Mouse (Mus musculus): ENCODE results near the gene Ninj1. TPM values are rescaled to one million over a fixed set of nuclear protein-coding genes. Genes with fewer than 3 reads are reported as not detected.

The Ninj1 gene
- polyA plus RNA-seq, 1 experiment: 1,000 TPM

- Histone ChIP-seq H3K27ac (ENCODE audit: insufficient read depth, low read depth, low read length) (peak overlapping the region; percentile 37; the same call in 1 of the 2 replicates), H3K27me3 (replicated peaks; ENCODE audit: control insufficient read depth, insufficient read depth, low read length) (no peaks in the 10 kb centered on the region), H3K4me1 (ENCODE audit: control insufficient read depth, insufficient read depth, low read length) (peaks cover 4% of the 10 kb centered on the region; the same call in 1 of the 2 replicates), H3K4me3 (ENCODE audit: insufficient read depth, low read depth, low read length) (peak overlapping the region; percentile 36; the same call in 1 of the 2 replicates), H3K36me3 (ENCODE audit: control insufficient read depth, insufficient read depth, low read length) (no peaks in the 10 kb centered on the region)
- WGBS: 32% methylated on average over 6 of the region's 6 CpGs
- TF ChIP-seq CTCF (conservative IDR thresholded peaks at IDR 0.05; ENCODE audit: insufficient read depth, insufficient read length, low read depth, low read length): no peak
- DNase-seq: no peak
These were observed 37.4 kb downstream of the Ninj1 start for GRCm38 (mm10) chr13:49224729-49225128.

GRCm38 (mm10) chr13:49225159-49225558 is 37.9 kb downstream of the Ninj1 start:
- H3K4me1 ChIP-seq (ENCODE audit: control insufficient read depth, insufficient read depth, low read length): peaks cover 4% of the 10 kb centered on the region; the same call in 1 of the 2 replicates
- 61% methylated on average over 3 of the region's 3 CpGs for WGBS

GRCm38 (mm10) chr13:49225633-49226032 is 38.3 kb downstream of the Ninj1 start:
- DNase-seq: no peak
- H3K4me3 ChIP-seq (ENCODE audit: insufficient read depth, low read depth, low read length): no peak overlapping the region
- 57% methylated on average over 4 of the region's 4 CpGs for WGBS
- peaks cover 4% of the 10 kb centered on the region; the same call in 1 of the 2 replicates for H3K4me1 ChIP-seq (ENCODE audit: control insufficient read depth, insufficient read depth, low read length)
- H3K27me3 ChIP-seq (replicated peaks; ENCODE audit: control insufficient read depth, insufficient read depth, low read length): no peaks in the 10 kb centered on the region
- H3K36me3 ChIP-seq (ENCODE audit: control insufficient read depth, insufficient read depth, low read length): no peaks in the 10 kb centered on the region
- H3K27ac ChIP-seq (ENCODE audit: insufficient read depth, low read depth, low read length): no peak overlapping the region
- TF ChIP-seq CTCF (conservative IDR thresholded peaks at IDR 0.05; ENCODE audit: insufficient read depth, insufficient read length, low read depth, low read length) (no peak), POLR2A (IDR thresholded peaks at IDR 0.05; ENCODE audit: low read depth, low read length) (no peak)

More at GRCm38 (mm10) chr13:49225159-49225558, 37.9 kb downstream of the Ninj1 start:
- Histone ChIP-seq H3K27ac (ENCODE audit: insufficient read depth, low read depth, low read length) (no peak overlapping the region), H3K36me3 (ENCODE audit: control insufficient read depth, insufficient read depth, low read length) (no peaks in the 10 kb centered on the region), H3K4me3 (ENCODE audit: insufficient read depth, low read depth, low read length) (no peak overlapping the region), H3K27me3 (replicated peaks; ENCODE audit: control insufficient read depth, insufficient read depth, low read length) (no peaks in the 10 kb centered on the region)
- no peak for DNase-seq
- TF ChIP-seq CTCF (conservative IDR thresholded peaks at IDR 0.05; ENCODE audit: insufficient read depth, insufficient read length, low read depth, low read length): no peak
- TF ChIP-seq POLR2A (IDR thresholded peaks at IDR 0.05; ENCODE audit: low read depth, low read length): no peak

GRCm38 (mm10) chr13:49233792-49234572 is 46.7 kb downstream of the Ninj1 start:
- TF ChIP-seq POLR2A (IDR thresholded peaks at IDR 0.05; ENCODE audit: low read depth, low read length) (no peak), CTCF (conservative IDR thresholded peaks at IDR 0.05; ENCODE audit: insufficient read depth, insufficient read length, low read depth, low read length) (no peak)
- H3K4me1 ChIP-seq (ENCODE audit: control insufficient read depth, insufficient read depth, low read length): peaks cover 4% of the 10 kb centered on the region; the same call in 1 of the 2 replicates
- no peak overlapping the region for H3K4me3 ChIP-seq (ENCODE audit: insufficient read depth, low read depth, low read length)
- H3K27ac ChIP-seq (ENCODE audit: insufficient read depth, low read depth, low read length): peak overlapping the region; percentile 28; the same call in 1 of the 2 replicates
- DNase-seq: peak; percentile 86
- no peaks in the 10 kb centered on the region for H3K27me3 ChIP-seq (replicated peaks; ENCODE audit: control insufficient read depth, insufficient read depth, low read length)
- 66% methylated on average over 8 of the region's 8 CpGs for WGBS
- H3K36me3 ChIP-seq (ENCODE audit: control insufficient read depth, insufficient read depth, low read length): no peaks in the 10 kb centered on the region

- no peak overlapping the region for H3K27ac ChIP-seq (ENCODE audit: insufficient read depth, low read depth, low read length)
- H3K4me1 ChIP-seq (ENCODE audit: control insufficient read depth, insufficient read depth, low read length): peaks cover 4% of the 10 kb centered on the region; the same call in 1 of the 2 replicates
- no peak overlapping the region for H3K4me3 ChIP-seq (ENCODE audit: insufficient read depth, low read depth, low read length)
- TF ChIP-seq CTCF (conservative IDR thresholded peaks at IDR 0.05; ENCODE audit: insufficient read depth, insufficient read length, low read depth, low read length) (no peak; the same call in 1 of the 2 replicates), POLR2A (IDR thresholded peaks at IDR 0.05; ENCODE audit: low read depth, low read length) (no peak)
- DNase-seq: no peak
- H3K27me3 ChIP-seq (replicated peaks; ENCODE audit: control insufficient read depth, insufficient read depth, low read length): no peaks in the 10 kb centered on the region
- WGBS: 94% methylated on average over 4 of the region's 4 CpGs
- H3K36me3 ChIP-seq (ENCODE audit: control insufficient read depth, insufficient read depth, low read length): no peaks in the 10 kb centered on the region
These were observed 47.4 kb downstream of the Ninj1 start for GRCm38 (mm10) chr13:49234711-49235110.

GRCm38 (mm10) chr13:49237617-49238016 is 50.3 kb downstream of the Ninj1 start:
- no peak for DNase-seq
- WGBS: 87% methylated on average over 8 of the region's 8 CpGs
- Histone ChIP-seq H3K4me1 (ENCODE audit: control insufficient read depth, insufficient read depth, low read length) (peaks cover 6% of the 10 kb centered on the region; the same call in 1 of the 2 replicates), H3K4me3 (ENCODE audit: insufficient read depth, low read depth, low read length) (no peak overlapping the region), H3K27me3 (replicated peaks; ENCODE audit: control insufficient read depth, insufficient read depth, low read length) (no peaks in the 10 kb centered on the region), H3K36me3 (ENCODE audit: control insufficient read depth, insufficient read depth, low read length) (no peaks in the 10 kb centered on the region), H3K27ac (ENCODE audit: insufficient read depth, low read depth, low read length) (no peak overlapping the region)
- TF ChIP-seq POLR2A (IDR thresholded peaks at IDR 0.05; ENCODE audit: low read depth, low read length) (no peak), CTCF (conservative IDR thresholded peaks at IDR 0.05; ENCODE audit: insufficient read depth, insufficient read length, low read depth, low read length) (no peak)

GRCm38 (mm10) chr13:49238737-49239136 is 51.5 kb downstream of the Ninj1 start:
- H3K4me3 ChIP-seq (ENCODE audit: insufficient read depth, low read depth, low read length): no peak overlapping the region
- DNase-seq: no peak

More at GRCm38 (mm10) chr13:49238737-49239136, 51.5 kb downstream of the Ninj1 start:
- TF ChIP-seq CTCF (conservative IDR thresholded peaks at IDR 0.05; ENCODE audit: insufficient read depth, insufficient read length, low read depth, low read length) (no peak), POLR2A (IDR thresholded peaks at IDR 0.05; ENCODE audit: low read depth, low read length) (no peak)
- 95% methylated on average over 8 of the region's 8 CpGs for WGBS
- H3K27ac ChIP-seq (ENCODE audit: insufficient read depth, low read depth, low read length): no peak overlapping the region
- 0 out of 2 replicates have a peak, but pooled peaks cover 2% of the 10 kb centered on the region for H3K4me1 ChIP-seq (ENCODE audit: control insufficient read depth, insufficient read depth, low read length)
- H3K27me3 ChIP-seq (replicated peaks; ENCODE audit: control insufficient read depth, insufficient read depth, low read length): no peaks in the 10 kb centered on the region
- H3K36me3 ChIP-seq (ENCODE audit: control insufficient read depth, insufficient read depth, low read length): no peaks in the 10 kb centered on the region
